Mouse (Mus musculus) E14TG2a.4 (cell line): ENCODE measurements at regions not wholly inside any gene's neighbourhood (a gene's known extent, or its start where the extent isn't known, plus 50 kb on each side); places are given as distances from the start of the nearest gene placed in this dataset.
"Not testable (repeated sequence)": the region's sequence is repeated elsewhere in the genome, so short reads cannot be mapped to it uniquely, and the experiment has no call there.

Experiments used
- CTCF ChIP-seq: conservative IDR thresholded peaks from 2 replicates; pipeline ENCODE4 v1.5.1; 2014; ENCODE audit warnings: low read length
- NANOG ChIP-seq: IDR thresholded peaks from 2 replicates; pipeline ENCODE4 v1.6.1; 2014; ENCODE audit warnings: borderline replicate concordance, low read length, mixed read lengths
- POU5F1 ChIP-seq: IDR thresholded peaks from 2 replicates; pipeline ENCODE4 v1.6.1; 2014; ENCODE audit warnings: low read length, borderline replicate concordance

DNA sequence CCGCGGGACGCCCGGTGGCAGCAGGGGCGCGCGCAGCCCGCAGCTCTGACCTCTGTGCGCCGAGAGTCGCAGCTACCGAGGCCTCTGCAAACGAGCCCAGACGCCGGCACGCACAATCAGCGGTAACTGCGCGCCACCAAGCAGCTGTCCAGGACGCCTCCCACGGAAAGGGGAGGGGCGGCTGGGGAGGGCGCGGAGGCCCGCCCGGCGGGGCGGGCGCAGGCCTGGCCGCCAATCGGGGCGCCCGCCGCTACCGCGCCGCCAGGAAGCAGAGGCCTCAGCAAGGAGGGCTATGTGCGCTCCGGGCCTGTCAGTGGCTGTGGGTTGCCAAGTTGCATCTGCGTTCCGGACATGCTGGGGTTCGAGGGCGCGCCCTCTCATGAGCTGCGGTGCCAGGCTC lies 613.3 kb upstream of the Ywhaq start:
- TF ChIP-seq CTCF, NANOG, POU5F1: not testable (repeated sequence)
